Mouse (Mus musculus): ENCODE measurements at regions not wholly inside any gene's neighbourhood (a gene's known extent, or its start where the extent isn't known, plus 50 kb on each side); places are given as distances from the start of the nearest gene placed in this dataset.

GRCm38 (mm10) chr16:95865603-95866002 lies 125.2 kb downstream of the Psmg1 start:
- TF ChIP-seq POLR2A (IDR thresholded peaks at IDR 0.05; ENCODE audit: extremely low read depth, insufficient read depth, low read length) (no peak), CTCF (IDR thresholded peaks at IDR 0.05; ENCODE audit: extremely low read depth, insufficient read depth, low read length) (no peak)
